Mouse (Mus musculus) megakaryocyte, adult 5-6 weeks (primary cell): ENCODE results near the gene Mtif2. TPM values are rescaled to one million over a fixed set of nuclear protein-coding genes. Genes with fewer than 3 reads are reported as not detected.
A peak's percentile ranks its signal among the peaks of the same experiment; 100 is the strongest.

Experiments
- ATAC-seq: 2 replicates; pipeline ENCODE4 v1.8.0; 2016; ENCODE audit warnings: mild to moderate bottlenecking, inconsistent platforms; ENCODE audit not compliant: poor library complexity, severe bottlenecking
- total RNA-seq, 2 experiments: library from RNA; stranded (forward) in 1 of 2; stranded (reverse) in 1 of 2; fragments of 153-499, 151-499 nt in 1 of 2; fragments of 221-1000, 200-1000 nt in 1 of 2; gene quantifications; 2 replicates each; pipeline versions ENCODE4 v1.2.3 to v1.2.4; 2015 to 2017

Mtif2 gene
- total RNA-seq, 2 experiments from 2014 or later: 14.3 to 35.4 TPM

GRCm38 (mm10) chr11:29548504-29549424 lies 22.6 kb downstream of the Mtif2 start:
- ATAC-seq: no peak

GRCm38 (mm10) chr11:29549425-29549778 lies 23.2 kb downstream of the Mtif2 start:
- ATAC-seq: peak; percentile 39

GRCm38 (mm10) chr11:29560452-29560851 lies 34.2 kb downstream of the Mtif2 start:
- no peak for ATAC-seq

GRCm38 (mm10) chr11:29560990-29561389 lies 34.8 kb downstream of the Mtif2 start:
- ATAC-seq: no peak

- no peak for ATAC-seq
Observed at GRCm38 (mm10) chr11:29563406-29563805, 37.2 kb downstream of the Mtif2 start.

GRCm38 (mm10) chr11:29571536-29571935 lies 45.3 kb downstream of the Mtif2 start:
- no peak for ATAC-seq

- no peak for ATAC-seq
Observed at GRCm38 (mm10) chr11:29572656-29573055, 46.4 kb downstream of the Mtif2 start.

- peak; percentile 54; the same call in 1 of the 2 replicates for ATAC-seq
Observed at GRCm38 (mm10) chr11:29579610-29580009, 53.4 kb downstream of the Mtif2 start.

Other genes with a start within 250 kb of the Mtif2 start
- gene Ccdc88a, start 152.8 kb upstream of the Mtif2 start, total RNA-seq (2015): 82.3 and 82.4 TPM in 2 replicates
- 94.1 and 111 TPM in 2 replicates for gene Ccdc88a, start 152.8 kb upstream of the Mtif2 start, total RNA-seq (2017)
- gene Prorsd1, start 11.4 kb upstream of the Mtif2 start, total RNA-seq (2015): 27.6 and 32.4 TPM in 2 replicates
- 33.0 and 40.1 TPM in 2 replicates for gene Prorsd1, start 11.4 kb upstream of the Mtif2 start, total RNA-seq (2017)
- 0.41 and 0.49 TPM in 2 replicates for gene Clhc1, start 21.5 kb downstream of the Mtif2 start, total RNA-seq (2015)
- 0.04 TPM in 1 of 2 replicates, not detected in the other for gene Clhc1, start 21.5 kb downstream of the Mtif2 start, total RNA-seq (2017)
- gene Rps27a, start 21.7 kb downstream of the Mtif2 start, total RNA-seq (2015): 1,480 and 1,646 TPM in 2 replicates
- 732 and 809 TPM in 2 replicates for gene Rps27a, start 21.7 kb downstream of the Mtif2 start, total RNA-seq (2017)
- 129 and 142 TPM in 2 replicates for gene Rtn4, start 166.5 kb downstream of the Mtif2 start, total RNA-seq (2015)
- gene Rtn4, start 166.5 kb downstream of the Mtif2 start, total RNA-seq (2017): 128 and 135 TPM in 2 replicates